Mouse (Mus musculus): ENCODE data around the gene Ppef1.

DNA sequence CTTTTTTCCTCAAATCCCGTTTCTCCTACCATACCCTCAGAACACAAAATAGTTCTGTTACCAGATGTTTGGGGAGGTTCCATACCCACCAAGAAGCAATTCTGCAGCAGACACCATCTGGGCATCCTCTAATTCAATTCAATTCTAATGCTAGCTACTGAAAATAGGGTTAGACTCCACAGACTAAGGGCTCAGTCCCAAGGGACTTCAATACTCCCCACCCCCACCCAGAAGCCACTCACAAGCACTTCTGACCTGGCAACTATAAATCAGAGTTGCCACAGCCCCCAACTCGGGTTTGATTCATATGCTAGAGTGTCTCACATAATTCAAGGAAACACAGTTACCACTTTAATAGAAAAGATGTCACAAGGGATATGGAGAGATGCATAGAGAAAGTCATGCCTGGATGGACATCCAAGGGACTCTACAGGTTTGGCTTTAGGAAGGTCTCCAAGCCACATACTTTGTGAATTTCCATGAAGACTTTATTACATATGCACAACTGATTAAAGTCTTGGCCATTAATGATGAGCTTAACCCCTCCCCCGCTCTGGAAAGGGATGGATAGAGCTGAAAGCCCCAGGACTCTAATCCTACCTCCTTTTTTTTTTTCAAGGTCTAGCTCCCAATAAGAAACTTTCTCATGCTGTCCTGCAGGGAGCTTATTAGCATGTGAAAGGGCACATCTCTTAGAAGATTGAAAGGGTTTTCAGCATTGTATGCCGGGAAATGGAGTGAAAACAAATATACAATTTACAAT lies 124.5 kb downstream of the Ppef1 start:
- TF ChIP-seq EP300 (IDR thresholded peaks at IDR 0.05) (no peak), CTCF (IDR thresholded peaks at IDR 0.05) (no peak)

Measured in lung, postnatal 0 days (tissue).